Mouse (Mus musculus) forebrain, embryonic 14.5 days (tissue): ENCODE measurements around the gene Prkce. TPM values are rescaled to one million over a fixed set of nuclear protein-coding genes. Genes with fewer than 3 reads are reported as not detected.

ENCODE experiments used
- ATAC-seq: fragments of 200-750 bp; cut with Nextera tagmentation; 2 replicates; pipeline ENCODE4 v1.8.0; 2017; ENCODE audit warnings: mild to moderate bottlenecking, moderate library complexity
- DNase-seq: peaks from one replicate; pipeline ENCODE4 v3.0.0-alpha.2; 2015; ENCODE audit warnings: low spot score
- H3K27ac ChIP-seq: fragments of 300-500 bp; sonication (generic); 2 replicates; pipeline ENCODE4 v1.5.1; 2014; ENCODE audit warnings: low read depth, mild to moderate bottlenecking, control low read depth, low read length, moderate library complexity
- H3K27me3 ChIP-seq: fragments of 300-500 bp; sonication (generic); replicated peaks from 2 replicates; pipeline ENCODE4 v1.6.1; 2014; ENCODE audit warnings: low read length, control low read depth, mixed read lengths; ENCODE audit not compliant: control insufficient read depth, insufficient read depth
- H3K36me3 ChIP-seq: fragments of 300-500 bp; sonication (generic); 2 replicates; pipeline ENCODE4 v1.6.1; 2014; ENCODE audit warnings: low read length, control low read depth; ENCODE audit not compliant: control insufficient read depth, insufficient read depth
- H3K4me1 ChIP-seq: fragments of 300-500 bp; sonication (generic); 2 replicates; pipeline ENCODE4 v1.6.1; 2014; ENCODE audit warnings: antibody characterized with exemption, low read length, control low read depth; ENCODE audit not compliant: control insufficient read depth, insufficient read depth
- H3K4me2 ChIP-seq: fragments of 300-500 bp; sonication (generic); 2 replicates; pipeline ENCODE4 v1.6.1; 2014; ENCODE audit warnings: mild to moderate bottlenecking, control low read depth, low read length
- H3K4me3 ChIP-seq: fragments of 300-500 bp; sonication (generic); 2 replicates; pipeline ENCODE4 v1.5.1; 2014; ENCODE audit warnings: low read depth, low read length, control low read depth
- H3K9ac ChIP-seq: fragments of 300-500 bp; sonication (generic); 2 replicates; pipeline ENCODE4 v1.6.1; 2014; ENCODE audit warnings: mild to moderate bottlenecking, low read length, control low read depth, moderate library complexity
- H3K9me3 ChIP-seq: fragments of 300-500 bp; sonication (generic); replicated peaks from 2 replicates; pipeline ENCODE4 v1.6.1; 2016; ENCODE audit warnings: low read length, control low read depth, mixed read lengths; ENCODE audit not compliant: control insufficient read depth
- WGBS: fragments of 180-500 bp; shearing (Covaris S2); extraction: QIAGEN DNeasy Blood & Tissue Kit; methylation state at CpG from one replicate; pipeline ENCODE4 v1.1.7; 2014; 5-methylcytosine and 5-hydroxymethylcytosine counted together
- polyA plus RNA-seq: library from polyadenylated mRNA; unstranded; fragments of >200 nt; fragmentation: Nextera tagmentation; extraction: Ambion mirVana; gene quantifications from 2 replicates; pipeline ENCODE4 v1.2.1, GENCODE M21; 2014

Gene Prkce
- polyA plus RNA-seq, 1 experiment from 2014 or later = 16.9 TPM

DNA sequence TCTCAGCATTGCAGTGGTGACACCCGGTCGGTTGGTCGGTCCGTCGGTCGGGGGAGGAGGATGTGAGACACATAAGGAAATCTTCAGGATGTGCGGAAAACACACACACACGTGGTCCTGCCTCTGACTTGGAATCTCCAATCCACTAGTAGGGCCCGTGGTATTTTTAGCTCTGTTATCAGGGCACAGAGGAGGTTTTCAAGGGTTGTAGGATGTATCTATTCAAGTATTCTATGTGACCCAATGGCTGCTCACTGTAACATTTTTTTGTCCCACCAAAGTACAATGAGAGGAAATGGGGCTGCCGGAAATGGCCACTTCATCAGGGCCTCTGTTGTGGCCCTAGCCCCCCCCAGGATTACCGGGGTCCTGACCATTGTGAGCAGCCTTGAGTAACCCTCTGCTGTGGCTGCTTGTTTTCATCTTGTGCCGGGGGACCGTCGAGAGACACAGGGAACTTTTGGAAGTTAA is 135.3 kb downstream of the Prkce start:
- DNase-seq (no peak), ATAC-seq (no peak)
- Histone ChIP-seq H3K9ac (no peak overlapping the region), H3K9me3 (no peaks in the 10 kb centered on the region), H3K4me2 (no peak overlapping the region), H3K4me1 (no peaks in the 10 kb centered on the region), H3K27ac (no peak overlapping the region), H3K4me3 (no peak overlapping the region), H3K36me3 (no peaks in the 10 kb centered on the region), H3K27me3 (no peaks in the 10 kb centered on the region)
- 89% methylated on average over 14 of the region's 14 CpGs for WGBS

DNA sequence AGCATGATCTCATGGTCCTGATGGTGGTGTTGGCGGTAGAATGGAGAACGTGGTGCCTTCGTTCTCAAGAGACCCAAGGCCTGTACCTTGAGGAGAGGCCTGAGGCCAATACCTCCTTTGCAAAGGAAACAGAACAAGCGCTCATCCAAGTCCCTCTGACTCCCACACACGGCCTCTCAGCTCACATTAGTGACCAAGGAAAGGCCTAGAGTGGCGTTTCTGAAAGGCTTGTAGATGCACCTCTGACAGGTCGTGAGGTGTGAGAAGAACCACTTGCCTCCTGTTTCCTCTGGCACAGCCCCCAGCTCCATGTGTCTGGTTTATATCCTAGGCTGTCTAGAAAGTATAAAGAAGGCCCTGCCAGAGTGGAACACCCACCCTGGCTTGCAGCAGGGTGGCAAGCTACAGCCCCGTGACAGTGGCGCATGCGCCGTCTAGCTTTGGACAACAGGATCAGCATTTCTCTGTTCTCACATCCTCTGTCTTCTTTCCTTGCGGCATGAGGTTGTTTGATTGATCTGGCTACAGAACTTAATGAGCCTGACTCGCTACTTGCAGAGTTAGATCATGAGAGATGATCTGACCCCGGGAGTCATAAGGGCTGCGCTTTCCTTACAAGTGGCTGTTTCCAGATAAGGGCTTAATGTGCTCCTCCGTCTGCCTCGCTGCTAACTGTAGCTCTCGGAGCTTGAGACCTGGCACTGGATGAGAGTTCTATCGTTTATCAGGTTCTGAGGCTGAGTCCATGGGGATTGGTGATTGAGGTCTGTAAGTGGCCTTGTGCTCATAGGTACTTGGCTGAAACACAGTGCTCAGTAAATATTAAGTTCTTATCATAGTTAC is 136.0 kb downstream of the Prkce start:
- H3K4me1 ChIP-seq = no peaks in the 10 kb centered on the region
- WGBS = 86% methylated on average over 19 of the region's 19 CpGs
- H3K4me2 ChIP-seq = no peak overlapping the region
- H3K27ac ChIP-seq = no peak overlapping the region
- H3K9ac ChIP-seq = no peak overlapping the region
- no peak for ATAC-seq
- H3K9me3 ChIP-seq = no peaks in the 10 kb centered on the region
- H3K27me3 ChIP-seq = no peaks in the 10 kb centered on the region
- no peak for DNase-seq
- H3K36me3 ChIP-seq = no peaks in the 10 kb centered on the region
- no peak overlapping the region for H3K4me3 ChIP-seq

DNA sequence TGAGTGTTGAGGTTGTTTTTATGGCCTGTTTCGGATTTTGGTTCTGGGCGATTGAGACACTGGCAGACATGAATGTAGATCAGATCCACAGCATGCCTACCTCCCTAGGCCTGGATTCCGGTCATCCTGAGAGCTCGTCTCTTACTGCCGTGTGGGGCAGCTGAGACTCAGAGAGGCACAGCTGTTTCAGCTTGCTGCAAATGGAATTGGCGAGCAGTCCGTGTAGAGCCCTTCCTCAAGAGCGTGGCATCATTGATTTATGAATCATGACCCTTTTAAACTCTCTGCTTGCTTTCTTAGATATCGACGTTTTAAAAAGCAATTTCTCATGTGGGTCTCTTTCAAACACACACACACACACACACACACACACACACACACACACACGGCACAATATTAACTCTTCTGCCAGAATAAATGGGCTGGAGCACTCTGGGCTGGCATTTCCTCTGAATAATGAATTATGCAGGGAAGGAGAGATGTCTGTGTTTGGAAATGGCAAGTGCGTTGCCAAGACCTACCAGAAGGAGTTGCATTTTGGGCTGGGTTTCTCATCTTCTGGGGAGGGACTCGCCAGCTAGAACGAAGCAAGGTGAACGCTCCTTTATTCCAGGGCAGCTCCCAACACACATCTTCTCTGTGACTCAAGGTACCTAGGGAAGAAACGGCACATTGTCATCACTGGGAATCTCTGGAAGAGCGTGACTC is 137.5 kb downstream of the Prkce start:
- no peaks in the 10 kb centered on the region for H3K27me3 ChIP-seq
- no peak for ATAC-seq
- no peak overlapping the region for H3K9ac ChIP-seq
- WGBS = 79% methylated on average over 17 of the region's 17 CpGs
- peak; percentile 56 for DNase-seq
- no peaks in the 10 kb centered on the region for H3K36me3 ChIP-seq
- H3K4me3 ChIP-seq = no peak overlapping the region
- H3K4me2 ChIP-seq = no peak overlapping the region
- H3K4me1 ChIP-seq = no peaks in the 10 kb centered on the region
- H3K9me3 ChIP-seq = no peaks in the 10 kb centered on the region
- no peak overlapping the region for H3K27ac ChIP-seq

DNA sequence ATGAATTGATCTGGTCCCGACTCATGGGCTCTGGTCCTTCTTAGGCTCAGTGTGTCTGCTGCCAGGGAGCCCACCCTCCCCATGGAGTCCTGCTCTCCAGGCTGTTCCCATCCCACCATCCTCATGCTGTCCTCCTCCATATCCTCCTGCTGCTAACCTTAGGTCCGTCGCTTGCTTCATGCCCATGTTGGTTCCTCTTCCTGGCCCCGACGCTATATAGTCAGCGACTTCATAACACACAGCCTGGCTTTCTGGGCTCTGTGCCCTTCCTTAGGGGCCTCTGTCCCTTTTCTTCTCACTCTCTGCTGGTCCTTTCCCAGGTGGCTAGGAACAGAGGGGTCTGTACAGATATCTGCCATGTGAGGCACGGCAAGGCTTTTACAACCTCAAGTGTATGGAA is 138.6 kb downstream of the Prkce start:
- H3K9ac ChIP-seq = no peak overlapping the region
- H3K27ac ChIP-seq = no peak overlapping the region
- ATAC-seq (no peak), DNase-seq (no peak)
- no peaks in the 10 kb centered on the region for H3K9me3 ChIP-seq
- H3K27me3 ChIP-seq = no peaks in the 10 kb centered on the region
- H3K4me3 ChIP-seq = no peak overlapping the region
- H3K36me3 ChIP-seq = no peaks in the 10 kb centered on the region
- H3K4me1 ChIP-seq = peaks cover 4% of the 10 kb centered on the region; the same call in 1 of the 2 replicates
- H3K4me2 ChIP-seq = no peak overlapping the region
- 84% methylated on average over 7 of the region's 7 CpGs for WGBS

DNA sequence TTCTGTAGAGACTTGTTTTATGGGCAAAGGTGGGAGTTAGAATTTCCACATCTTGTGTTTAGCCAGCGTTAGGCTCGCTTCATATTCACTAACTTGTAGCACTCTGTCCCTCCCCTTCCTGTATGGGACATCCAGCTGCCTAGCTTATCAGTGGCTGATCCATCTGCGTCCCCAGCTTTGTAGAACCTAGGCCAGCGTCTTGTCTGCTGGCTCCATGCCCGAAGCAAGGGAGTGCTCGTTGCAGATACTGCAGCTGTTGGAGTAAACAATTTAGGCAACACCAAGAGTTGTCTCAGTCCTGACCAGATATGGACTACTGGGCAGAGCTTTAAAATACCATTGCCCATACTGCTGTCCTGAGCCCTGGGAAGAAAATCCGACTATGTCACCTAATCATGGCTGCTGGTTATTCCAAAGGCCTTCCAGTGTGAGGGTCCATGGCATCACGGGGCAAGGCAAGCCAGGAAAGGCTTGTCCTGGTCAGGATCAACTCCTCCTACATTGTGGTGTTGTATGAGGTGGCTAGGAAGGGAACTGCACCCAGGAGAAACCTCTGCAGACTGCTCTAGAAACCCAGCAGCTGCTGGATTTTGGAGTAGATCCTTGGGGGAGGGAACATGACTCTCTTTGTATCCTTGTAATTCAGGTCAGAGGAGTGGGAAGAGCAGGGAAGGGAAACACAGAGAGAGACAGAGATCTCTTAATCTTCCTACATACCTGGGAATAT is 146.0 kb downstream of the Prkce start:
- H3K4me3 ChIP-seq = no peak overlapping the region
- no peaks in the 10 kb centered on the region for H3K27me3 ChIP-seq
- ATAC-seq (no peak), DNase-seq (no peak)
- H3K4me1 ChIP-seq = peaks cover 10% of the 10 kb centered on the region
- no peak overlapping the region for H3K9ac ChIP-seq
- WGBS = 87% methylated on average over 8 of the region's 8 CpGs
- H3K36me3 ChIP-seq = no peaks in the 10 kb centered on the region
- no peak overlapping the region for H3K27ac ChIP-seq
- H3K9me3 ChIP-seq = no peaks in the 10 kb centered on the region
- H3K4me2 ChIP-seq = no peak overlapping the region

DNA sequence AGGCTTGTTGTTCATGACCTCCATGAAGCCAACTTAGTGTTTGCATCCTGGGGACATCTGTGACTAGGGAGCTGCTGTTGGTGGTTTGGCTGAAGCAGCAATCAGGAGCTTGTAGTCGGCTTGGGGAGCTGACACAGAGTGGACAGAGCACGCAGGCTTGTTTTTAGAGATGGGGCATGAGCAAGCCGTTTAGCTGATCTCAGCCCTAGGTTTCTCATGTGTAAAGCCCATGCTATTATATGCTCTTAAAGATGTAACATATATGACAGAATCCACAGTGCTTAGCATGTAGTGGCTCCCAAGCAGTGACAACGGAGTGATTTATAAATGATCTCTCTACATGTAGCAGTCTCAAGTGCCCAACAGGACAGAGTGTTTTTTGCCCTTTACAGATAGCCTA is 148.3 kb downstream of the Prkce start:
- no peak overlapping the region for H3K4me2 ChIP-seq
- H3K27ac ChIP-seq = no peak overlapping the region
- ATAC-seq = no peak
- no peak for DNase-seq
- H3K9ac ChIP-seq = no peak overlapping the region
- 87% methylated on average over 4 of the region's 4 CpGs for WGBS
- no peaks in the 10 kb centered on the region for H3K36me3 ChIP-seq
- H3K27me3 ChIP-seq = no peaks in the 10 kb centered on the region
- H3K4me3 ChIP-seq = no peak overlapping the region
- peaks cover 10% of the 10 kb centered on the region for H3K4me1 ChIP-seq
- H3K9me3 ChIP-seq = 0 out of 2 replicates have a peak, but pooled peaks cover 2% of the 10 kb centered on the region

DNA sequence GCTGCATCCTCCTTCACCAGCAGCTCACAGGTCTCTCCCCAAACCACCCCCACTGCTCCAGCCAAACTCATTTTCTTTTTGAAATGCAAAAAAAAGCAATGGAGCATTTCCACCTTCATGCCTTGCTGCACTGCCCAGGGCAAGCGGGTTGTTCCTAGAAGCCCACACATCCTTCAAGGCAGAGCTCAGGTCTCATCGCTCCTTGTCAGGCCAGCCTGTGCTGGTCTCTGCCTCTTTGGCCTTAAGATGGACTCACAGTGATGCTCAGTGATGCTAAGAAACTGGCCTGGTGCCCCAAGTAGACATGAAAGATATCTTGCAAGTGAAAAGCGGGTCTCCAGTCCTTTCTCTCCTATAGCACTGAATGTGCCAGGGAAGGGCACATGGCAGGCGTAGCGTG is 149.2 kb downstream of the Prkce start:
- 86% methylated on average over 5 of the region's 5 CpGs for WGBS

DNA sequence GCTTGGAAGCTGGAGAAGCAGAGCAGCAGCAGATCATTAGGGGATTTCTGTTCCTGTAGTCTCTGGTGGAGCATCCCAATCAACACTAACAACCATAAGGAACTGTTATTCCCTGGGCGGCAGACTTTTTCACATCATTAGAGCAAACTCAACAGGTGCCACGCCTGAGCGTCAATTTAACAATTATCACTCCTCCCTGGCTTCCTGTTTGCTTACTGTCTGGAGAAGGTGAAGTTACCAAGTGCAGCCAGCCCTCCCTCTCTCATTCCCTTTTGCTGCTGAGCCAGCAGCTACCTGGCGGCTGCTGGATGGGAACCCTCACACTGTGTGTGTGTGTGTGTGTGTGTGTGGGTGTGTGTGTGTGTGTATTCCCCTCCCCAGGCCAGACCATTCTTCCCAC is 149.6 kb downstream of the Prkce start:
- no peaks in the 10 kb centered on the region for H3K36me3 ChIP-seq
- 81% methylated on average over 4 of the region's 4 CpGs for WGBS
- no peak overlapping the region for H3K4me3 ChIP-seq
- H3K9ac ChIP-seq = no peak overlapping the region
- no peaks in the 10 kb centered on the region for H3K27me3 ChIP-seq
- H3K27ac ChIP-seq = no peak overlapping the region
- ATAC-seq (no peak), DNase-seq (no peak)
- no peak overlapping the region for H3K4me2 ChIP-seq
- H3K9me3 ChIP-seq = 0 out of 2 replicates have a peak, but pooled peaks cover 2% of the 10 kb centered on the region
- H3K4me1 ChIP-seq = no peaks in the 10 kb centered on the region

More for the DNA sequence above, 149.2 kb downstream of the Prkce start:
- Histone ChIP-seq H3K27ac (no peak overlapping the region), H3K27me3 (no peaks in the 10 kb centered on the region), H3K36me3 (no peaks in the 10 kb centered on the region), H3K9me3 (0 out of 2 replicates have a peak, but pooled peaks cover 2% of the 10 kb centered on the region), H3K9ac (no peak overlapping the region), H3K4me3 (no peak overlapping the region), H3K4me1 (peaks cover under 1% of the 10 kb centered on the region; the same call in 1 of the 2 replicates), H3K4me2 (no peak overlapping the region)
- ATAC-seq (no peak), DNase-seq (no peak)
